Mouse (Mus musculus) stomach, postnatal 0 days (tissue): ENCODE measurements around the gene Fbxl17.

Experiments
- CTCF ChIP-seq: IDR thresholded peaks from 2 replicates; pipeline ENCODE4 v1.5.1; 2016; ENCODE audit warnings: antibody characterized with exemption, low read depth, mild to moderate bottlenecking, moderate library complexity
- EP300 ChIP-seq: optimal IDR thresholded peaks from 2 replicates; pipeline ENCODE3; 2016; ENCODE audit warnings: antibody characterized with exemption

GRCm38 (mm10) chr17:63060814-63061213, 439.0 kb downstream of the Fbxl17 start:
- TF ChIP-seq CTCF (no peak), EP300 (no peak)
